Mouse (Mus musculus) C2C12 (cell line): ENCODE measurements around the gene Yju2.

Experiments used
- CTCF ChIP-seq: IDR thresholded peaks from one replicate; pipeline ENCODE4 v1.5.1; 2011; ENCODE audit not compliant: control insufficient read depth, insufficient read depth, insufficient read length
- MAX ChIP-seq: IDR thresholded peaks from one replicate; pipeline ENCODE4 v1.6.1; 2011; ENCODE audit warnings: mild to moderate bottlenecking, control low read depth
- MYOD1 ChIP-seq: IDR thresholded peaks from one replicate; pipeline ENCODE4 v1.6.1; 2011; ENCODE audit warnings: low read depth; ENCODE audit not compliant: control insufficient read depth, insufficient read length
- MYOG ChIP-seq: IDR thresholded peaks from one replicate; pipeline ENCODE4 v1.6.1; 2011; ENCODE audit not compliant: control insufficient read depth, insufficient read length; ENCODE audit errors: extremely low read depth

GRCm38 (mm10) chr17:55963171-55963570, 4.3 kb downstream of the Yju2 start:
- TF ChIP-seq CTCF (no peak), MYOG (no peak), MAX (no peak), MYOD1 (no peak)
